ENCODE assay signal across 8 mouse cellular contexts in genomic region chr3:88772399-88772798, GRCm38 (mm10). TPM values are rescaled to one million over a fixed set of nuclear protein-coding genes. Genes with fewer than 3 reads are reported as not detected.
A peak's percentile ranks its signal among the peaks of the same experiment; 100 is the strongest.
DNase-seq lines count a peak whose midpoint lies in the region; ATAC-seq lines count a peak whose summit lies in the region.

No protein-coding gene starts in this region.

- DNase-seq in adrenal gland, adult 18-20 months (ENCODE audit: low spot score in 2 of 2), result peak; percentile 73 to 74
- DNase-seq in embryo, embryonic 10.5 days (ENCODE audit: low spot score), result peak; percentile 85
- DNase-seq in gastrocnemius, postnatal 25 days, result peak; percentile 81
- DNase-seq in left cerebral cortex, adult 8-10 months (ENCODE audit: low spot score in 2 of 2), result peak; percentile 90 to 97
- DNase-seq in lung, postnatal 4 days, result peak; percentile 90 to 91
- DNase-seq in retina, postnatal 1 day, result peak; percentile 90
- peak; percentile 91 to 92 for DNase-seq in thymus, postnatal 36 days

- ATAC-seq in inflammation-experienced regulatory T-cells, adult 6 months, result peak; percentile 70

RNA-seq across cellular contexts. Expression of gene Syt11, which starts 2.6 kb away (rescaled TPM):
- total RNA-seq in adrenal gland, adult 18-20 months (2021), result 1 to 10 TPM; 8.3 to 10.0 TPM
- total RNA-seq in gastrocnemius, postnatal 25 days (2021), result 1 to 10 TPM; 3.1 to 3.7 TPM
- 100 to 1,000 TPM; 105 to 132 (median 111) TPM for polyA plus RNA-seq in inflammation-experienced regulatory T-cells, adult 6 months (2017; shearing (Covaris generic))
- total RNA-seq in left cerebral cortex, adult 8-10 months (2022), result 100 to 1,000 TPM; 529 to 574 (median 545) TPM

RNA-seq across cellular contexts. Expression of gene Rit1, which starts 55.8 kb away (rescaled TPM):
- 10 to 100 TPM; 52.2 to 59.9 TPM for total RNA-seq in adrenal gland, adult 18-20 months (2021)
- 10 to 100 TPM; 18.4 to 18.7 TPM for total RNA-seq in gastrocnemius, postnatal 25 days (2021)
- 10 to 100 TPM; 34.1 to 55.2 (median 40.3) TPM for polyA plus RNA-seq in inflammation-experienced regulatory T-cells, adult 6 months (2017; shearing (Covaris generic))
- total RNA-seq in left cerebral cortex, adult 8-10 months (2022), result 10 to 100 TPM; 36.3 to 42.0 (median 40.6) TPM

Comparison
In these comparisons a context has a peak if more than half of its experiments do, and no peak if none do; other contexts are left out.
1. Peak in every context shown above with its lines: DNase-seq and ATAC-seq.
2. RNA of gene Syt11, which starts 2.6 kb away (total RNA-seq): 529 to 574 TPM in left cerebral cortex, adult 8-10 months; 8.3 to 10.0 TPM in adrenal gland, adult 18-20 months and 3.1 to 3.7 TPM in gastrocnemius, postnatal 25 days; every median in the first group is over 10 times any median in the second.